Mouse (Mus musculus) adrenal gland (tissue): ENCODE measurements around the gene Iqgap2.

Source experiments
- intact Hi-C: fragments of 180-260 bp; cut with DNase I; formaldehyde crosslinking; loops from one replicate; pipeline ENCODE4 v1.15.1; 2025

The Iqgap2 gene

GRCm38 (mm10) chr13:95888170-95888569 is 3.6 kb downstream of the Iqgap2 start:
- intact Hi-C loops, result no loop called here

- intact Hi-C loops, result no loop called here
Measured at GRCm38 (mm10) chr13:95887375-95887774, 4.3 kb downstream of the Iqgap2 start.

GRCm38 (mm10) chr13:95884455-95884854 is 7.3 kb downstream of the Iqgap2 start:
- intact Hi-C loops, result no loop called here

GRCm38 (mm10) chr13:95882001-95882400 is 9.7 kb downstream of the Iqgap2 start:
- intact Hi-C loops, result no loop called here

GRCm38 (mm10) chr13:95881427-95881826 is 10.3 kb downstream of the Iqgap2 start:
- intact Hi-C loops, result no loop called here

- intact Hi-C loops, result no loop called here
Measured at GRCm38 (mm10) chr13:95880633-95881032, 11.1 kb downstream of the Iqgap2 start.

- intact Hi-C loops, result no loop called here
Measured at GRCm38 (mm10) chr13:95871993-95872392, 19.7 kb downstream of the Iqgap2 start.

GRCm38 (mm10) chr13:95870626-95871025 is 21.1 kb downstream of the Iqgap2 start:
- intact Hi-C loops, result no loop called here

GRCm38 (mm10) chr13:95868896-95869540 is 22.7 kb downstream of the Iqgap2 start:
- intact Hi-C loops, result no loop called here

GRCm38 (mm10) chr13:95862201-95862600 is 29.5 kb downstream of the Iqgap2 start:
- intact Hi-C loops, result no loop called here

GRCm38 (mm10) chr13:95859271-95859670 is 32.5 kb downstream of the Iqgap2 start:
- intact Hi-C loops, result no loop called here

GRCm38 (mm10) chr13:95858866-95859265 is 32.9 kb downstream of the Iqgap2 start:
- intact Hi-C loops, result no loop called here

- intact Hi-C loops, result no loop called here
Measured at GRCm38 (mm10) chr13:95855537-95855936, 36.2 kb downstream of the Iqgap2 start.

- intact Hi-C loops, result no loop called here
Measured at GRCm38 (mm10) chr13:95851611-95852010, 40.1 kb downstream of the Iqgap2 start.

- intact Hi-C loops, result no loop called here
Measured at GRCm38 (mm10) chr13:95850451-95850850, 41.3 kb downstream of the Iqgap2 start.

GRCm38 (mm10) chr13:95849501-95850007 is 42.2 kb downstream of the Iqgap2 start:
- intact Hi-C loops, result no loop called here

GRCm38 (mm10) chr13:95846364-95846763 is 45.4 kb downstream of the Iqgap2 start:
- intact Hi-C loops, result no loop called here

GRCm38 (mm10) chr13:95844950-95845349 is 46.8 kb downstream of the Iqgap2 start:
- intact Hi-C loops, result no loop called here

GRCm38 (mm10) chr13:95843411-95844026 is 48.2 kb downstream of the Iqgap2 start:
- intact Hi-C loops, result no loop called here

GRCm38 (mm10) chr13:95842803-95843202 is 48.9 kb downstream of the Iqgap2 start:
- intact Hi-C loops, result no loop called here

- intact Hi-C loops, result no loop called here
Measured at GRCm38 (mm10) chr13:95841946-95842345, 49.8 kb downstream of the Iqgap2 start.

- intact Hi-C loops, result no loop called here
Measured at GRCm38 (mm10) chr13:95836944-95837343, 54.8 kb downstream of the Iqgap2 start.

GRCm38 (mm10) chr13:95833473-95833872 is 58.2 kb downstream of the Iqgap2 start:
- intact Hi-C loops, result no loop called here
